In genomic region chr6:99162716-99163115, GRCm38 (mm10) we compare ENCODE assay signal across 21 mouse cellular contexts.
"Had no signal": no experiment of that assay in that cellular context is flagged by ENCODE, and none has a peak within 500 bp of the region (broad histone marks: within the 10 kb centered on the region; RNA-seq: fewer than 3 reads in every experiment).

No protein-coding gene starts in this region.

- H3K36me3 ChIP-seq: limb, embryonic 12.5 days; limb, embryonic 15.5 days; midbrain, embryonic 12.5 days; midbrain, embryonic 15.5 days; neural tube, embryonic 12.5 days; neural tube, embryonic 15.5 days; stomach, embryonic 15.5 days had no signal

- ATAC-seq: intestine, postnatal 0 days; liver, postnatal 0 days; lung, postnatal 0 days; midbrain, embryonic 15.5 days had no signal

- H3K27me3 ChIP-seq: limb, embryonic 12.5 days; limb, embryonic 15.5 days; midbrain, embryonic 12.5 days; midbrain, embryonic 15.5 days; neural tube, embryonic 12.5 days; neural tube, embryonic 15.5 days; stomach, embryonic 15.5 days had no signal

- H3K27ac ChIP-seq: limb, embryonic 12.5 days; limb, embryonic 15.5 days; liver, embryonic 14.5 days; macrophage; midbrain, embryonic 12.5 days; midbrain, embryonic 15.5 days; neural tube, embryonic 12.5 days; neural tube, embryonic 15.5 days had no signal

- DNase-seq: left cerebral cortex, postnatal 4 days; liver, postnatal 0 days; lung, embryonic 14.5 days; right cerebral cortex, adult 18-20 months; right cerebral cortex, postnatal 14 days; right cerebral cortex, postnatal 4 days; thymus, adult 2 months; thymus, postnatal 14 days; thymus, postnatal 4 days had no signal

- H3K9ac ChIP-seq: limb, embryonic 12.5 days; limb, embryonic 15.5 days; liver, embryonic 14.5 days; liver, postnatal 0 days; lung, embryonic 14.5 days; midbrain, embryonic 12.5 days; midbrain, embryonic 15.5 days; neural tube, embryonic 12.5 days; neural tube, embryonic 15.5 days; stomach, embryonic 15.5 days had no signal

- H3K4me2 ChIP-seq: limb, embryonic 12.5 days; limb, embryonic 15.5 days; liver, embryonic 11.5 days; lung, embryonic 14.5 days; midbrain, embryonic 12.5 days; midbrain, embryonic 15.5 days; neural tube, embryonic 12.5 days; neural tube, embryonic 15.5 days; stomach, embryonic 15.5 days had no signal

- H3K4me3 ChIP-seq: limb, embryonic 12.5 days; limb, embryonic 15.5 days; midbrain, embryonic 12.5 days; midbrain, embryonic 15.5 days; neural tube, embryonic 12.5 days; neural tube, embryonic 15.5 days; stomach, embryonic 15.5 days had no signal

- H3K9me3 ChIP-seq: limb, embryonic 12.5 days; limb, embryonic 15.5 days; midbrain, embryonic 12.5 days; midbrain, embryonic 15.5 days; neural tube, embryonic 12.5 days; neural tube, embryonic 15.5 days; stomach, embryonic 15.5 days had no signal
